Mouse (Mus musculus) right cerebral cortex, postnatal 25 days (tissue): ENCODE measurements around the gene Lrrc3.
"Not testable (repeated sequence)": the region's sequence is repeated elsewhere in the genome, so short reads cannot be mapped to it uniquely, and the experiment has no call there.

Source experiments
- DNase-seq: peaks from one replicate; pipeline ENCODE4 v3.0.0; 2022

The Lrrc3 gene

DNA sequence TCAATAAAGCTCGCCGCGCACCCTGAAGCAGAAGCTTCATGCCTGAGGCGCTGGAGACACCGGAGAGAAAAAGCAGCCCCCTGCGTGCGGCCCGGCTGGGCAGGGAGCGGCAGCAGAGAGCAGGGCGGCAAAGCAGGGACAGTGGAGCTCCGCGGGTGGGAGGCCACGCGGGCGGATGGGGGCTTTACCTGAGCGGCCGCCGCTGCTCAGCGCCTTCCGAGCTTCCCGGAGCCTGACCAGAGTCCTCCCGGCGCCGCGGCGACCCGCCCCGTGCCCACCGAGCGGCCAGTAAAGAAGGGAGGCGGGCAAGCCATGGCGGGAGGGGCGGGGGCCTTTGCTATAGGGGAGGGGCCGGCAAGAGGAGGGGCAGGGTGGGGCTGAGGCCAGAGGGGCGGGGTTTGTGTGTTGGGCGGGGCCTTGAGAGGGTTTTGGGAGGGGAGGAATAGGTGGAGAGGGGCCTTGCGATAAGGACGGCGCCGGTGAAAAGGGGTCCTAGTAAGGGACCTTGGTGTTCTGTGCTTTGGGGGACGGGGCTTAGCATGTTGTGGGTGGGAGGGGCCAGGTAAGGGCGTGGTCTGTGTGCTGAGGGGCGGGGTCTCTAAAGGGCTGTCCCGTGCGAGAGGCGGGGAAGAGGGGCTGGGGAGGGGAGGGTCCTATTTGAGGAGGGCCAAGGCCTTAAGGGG is at the start of gene Lrrc3:
Lrrc3 (minus strand) TSS at position 326 of the 683 bp plus-strand sequence.
- peak; percentile 72 for DNase-seq

DNA sequence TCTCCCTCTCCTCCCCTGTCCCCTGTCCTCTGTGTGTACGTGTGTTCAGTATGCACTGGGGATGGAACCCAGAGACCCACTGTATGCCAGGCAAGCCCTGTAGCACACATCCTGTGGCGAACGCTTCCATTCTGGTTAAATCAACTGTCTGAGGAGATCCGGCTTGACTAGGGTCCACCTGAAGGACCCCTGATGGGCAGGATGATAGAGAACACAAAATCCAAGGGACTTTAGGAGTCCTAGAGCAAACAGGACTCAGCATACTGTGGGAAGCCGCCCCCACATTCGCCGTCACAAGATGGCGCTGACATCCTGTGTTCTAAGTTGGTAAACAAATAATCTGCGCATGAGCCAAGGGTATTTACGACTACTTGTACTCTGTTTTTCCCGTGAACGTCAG is 48.1 kb upstream of the Lrrc3 start:
- DNase-seq, result not testable (repeated sequence)

DNA sequence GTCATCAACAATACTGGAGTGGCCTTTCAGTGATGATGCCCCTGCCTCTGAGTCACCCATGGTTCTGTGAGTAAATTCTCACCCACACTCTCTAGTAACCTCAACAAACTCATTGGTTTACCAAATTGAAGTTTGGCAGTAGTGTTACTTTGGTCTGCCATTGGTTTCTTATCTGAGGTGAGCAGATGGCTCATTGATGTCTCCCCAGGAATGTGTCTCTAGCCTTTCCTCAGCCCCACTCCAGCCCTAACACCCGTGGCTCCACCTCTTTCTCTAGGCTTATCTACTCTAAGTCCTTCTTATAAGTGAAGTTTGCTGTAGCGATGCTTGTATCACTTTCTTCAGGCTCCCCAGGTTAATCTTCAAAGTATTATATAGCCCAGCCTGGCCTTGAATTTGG is 37.3 kb upstream of the Lrrc3 start:
- DNase-seq, result no peak

DNA sequence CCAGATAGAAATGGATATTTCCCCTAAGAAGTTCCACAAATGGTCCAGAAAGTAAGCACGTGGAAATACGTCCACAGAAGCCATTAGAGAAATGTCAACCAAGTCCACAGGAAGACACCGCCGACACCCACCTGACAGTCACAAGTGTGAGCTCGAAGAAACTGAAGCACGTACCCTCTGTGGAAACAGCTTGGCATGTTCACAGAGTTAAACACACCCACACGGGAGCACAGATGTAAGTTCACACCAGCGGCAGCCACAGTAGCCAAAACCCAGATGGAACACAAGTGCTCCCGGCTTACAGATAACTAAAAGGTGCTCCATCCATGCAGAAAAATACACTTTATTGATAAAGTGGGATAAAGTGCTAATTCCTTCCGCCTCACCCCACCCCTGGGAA is 25.0 kb upstream of the Lrrc3 start:
- no peak for DNase-seq

GRCm38 (mm10) chr10:77926140-77926539 is 23.8 kb upstream of the Lrrc3 start:
- DNase-seq, result no peak

- DNase-seq, result no peak
Measured at GRCm38 (mm10) chr10:77922681-77923080, 20.3 kb upstream of the Lrrc3 start.

DNA sequence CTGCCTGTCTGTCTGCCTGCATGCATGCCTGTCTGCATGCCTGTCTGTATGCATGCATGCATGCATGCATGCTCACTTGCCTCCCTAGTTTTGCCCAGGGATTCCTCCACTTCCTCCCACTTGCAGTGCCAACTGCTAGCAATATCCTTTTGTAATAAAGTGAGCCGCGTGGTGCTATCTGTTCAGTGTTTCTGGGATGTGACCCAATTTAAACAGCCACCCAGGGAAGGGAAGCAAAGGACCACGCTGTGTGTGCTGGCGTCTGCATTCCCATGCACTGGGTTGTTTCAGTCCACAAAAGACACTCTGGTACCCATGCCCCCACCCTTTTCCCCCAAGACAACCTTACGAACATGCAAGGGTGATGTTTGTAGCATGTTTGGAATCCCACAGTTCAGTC is 18.7 kb upstream of the Lrrc3 start:
- peak; percentile 32 for DNase-seq

DNA sequence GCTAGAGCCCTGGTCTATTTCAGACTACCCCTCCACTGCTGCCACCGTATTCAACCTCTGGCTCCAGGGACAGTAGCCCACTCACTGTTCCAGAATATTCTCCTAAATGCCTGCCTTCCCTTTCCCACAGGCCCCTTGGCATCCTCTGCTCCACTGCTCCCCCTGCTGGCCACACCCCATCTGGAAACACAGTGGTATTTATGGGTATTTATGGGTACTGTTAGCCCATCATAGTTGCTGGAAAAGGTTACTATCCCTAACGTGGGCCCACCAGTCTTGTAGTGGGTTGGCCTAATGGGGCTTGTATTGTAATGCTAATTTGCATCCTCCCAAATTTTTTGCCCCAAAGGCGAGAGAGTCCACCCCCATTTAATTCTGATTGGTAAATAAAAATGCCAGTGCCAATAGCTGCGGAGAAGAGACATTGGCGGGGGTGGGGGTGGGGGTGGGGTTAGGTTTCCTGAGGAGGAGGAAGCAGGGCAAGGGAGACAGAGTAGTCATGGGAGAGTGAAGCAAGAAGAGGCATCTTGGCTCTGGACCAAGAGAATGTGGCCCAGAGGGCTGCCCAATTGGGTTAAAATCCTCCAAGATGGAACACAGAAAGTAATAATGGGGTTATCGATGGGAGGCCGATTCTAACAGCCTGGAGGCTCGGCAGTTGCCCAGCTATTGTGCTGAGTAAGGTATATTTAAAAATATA is 14.4 kb upstream of the Lrrc3 start:
- no peak for DNase-seq

DNA sequence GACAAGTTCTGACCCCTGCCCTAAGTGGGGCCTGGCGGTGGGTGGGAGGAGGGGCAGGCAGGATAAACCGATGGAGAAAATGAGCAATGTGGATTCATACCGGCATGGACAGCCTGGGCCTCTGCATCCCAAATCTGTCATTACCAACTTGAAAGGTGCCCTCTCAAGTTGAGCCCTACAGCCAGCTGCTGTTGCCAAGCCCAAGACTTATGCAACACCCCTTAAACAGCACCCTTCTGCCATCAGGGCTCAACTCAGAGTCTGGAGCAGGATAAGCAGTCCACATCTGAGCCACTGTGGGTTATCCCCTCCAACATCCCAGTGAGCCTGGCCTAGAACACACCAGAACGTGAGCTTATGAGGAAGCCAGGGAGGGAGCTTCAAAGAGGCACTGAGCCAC is 11.0 kb upstream of the Lrrc3 start:
- no peak for DNase-seq

GRCm38 (mm10) chr10:77912605-77913004 is 10.3 kb upstream of the Lrrc3 start:
- DNase-seq, result no peak

DNA sequence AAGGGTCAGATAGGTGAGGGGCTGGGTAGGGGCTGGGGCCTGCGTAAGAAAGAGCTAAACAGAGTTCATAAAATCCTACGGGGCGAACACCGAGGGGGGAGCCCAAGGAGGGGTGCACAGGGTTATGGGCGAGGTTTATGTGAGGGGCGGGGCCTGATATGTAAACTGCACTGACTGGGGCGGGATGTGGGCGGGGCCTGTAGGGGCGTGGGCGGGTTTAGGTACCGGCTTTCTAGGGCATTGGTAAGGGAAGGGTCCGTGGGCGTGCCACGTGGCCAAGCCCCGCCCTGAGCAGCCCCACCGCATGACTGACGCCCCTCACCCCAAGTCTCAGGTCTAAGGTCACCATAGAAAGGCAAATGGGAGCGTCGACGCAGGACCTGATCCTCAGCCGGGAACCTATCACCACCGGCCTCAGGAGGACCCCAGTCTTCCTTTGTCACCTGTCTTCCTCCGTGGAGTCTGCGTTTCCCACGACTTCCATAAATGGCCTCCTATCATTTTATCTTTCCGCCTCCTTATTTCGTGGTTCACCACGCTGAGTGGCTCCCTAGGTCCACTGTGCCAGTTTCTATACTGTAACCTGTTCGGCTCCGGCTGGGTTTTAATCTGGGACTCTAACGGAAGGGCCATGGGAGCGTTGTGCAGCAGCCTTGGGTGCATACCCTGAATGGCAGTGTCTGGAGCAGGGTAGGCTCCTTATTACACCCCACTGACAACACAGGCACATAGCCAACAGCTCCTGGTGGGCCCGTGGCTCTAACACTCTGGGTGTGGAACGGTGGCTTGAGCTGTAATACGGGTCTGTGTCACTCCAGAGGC is 769 bp upstream of the Lrrc3 start:
- peak; percentile 69 for DNase-seq

DNA sequence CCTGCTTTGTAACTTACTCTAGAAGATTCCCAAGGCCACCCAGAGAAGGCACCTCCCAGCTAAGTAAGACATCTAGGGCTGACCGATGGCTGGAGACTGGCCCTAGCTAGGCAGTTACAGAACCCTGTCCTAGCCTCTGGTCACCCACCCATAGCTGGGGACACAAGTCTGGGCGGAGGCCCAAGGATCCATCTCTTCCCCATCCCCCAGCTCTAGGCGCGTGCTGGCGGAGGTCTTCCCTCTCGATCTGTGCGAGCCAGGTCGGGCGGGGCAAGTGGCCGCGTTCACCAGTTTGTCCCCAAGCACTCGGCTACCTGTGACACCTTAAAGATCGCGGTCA is 495 bp downstream of the Lrrc3 start:
- DNase-seq, result no peak

- no peak for DNase-seq
Measured at GRCm38 (mm10) chr10:77900903-77901818, 1.2 kb downstream of the Lrrc3 start.

DNA sequence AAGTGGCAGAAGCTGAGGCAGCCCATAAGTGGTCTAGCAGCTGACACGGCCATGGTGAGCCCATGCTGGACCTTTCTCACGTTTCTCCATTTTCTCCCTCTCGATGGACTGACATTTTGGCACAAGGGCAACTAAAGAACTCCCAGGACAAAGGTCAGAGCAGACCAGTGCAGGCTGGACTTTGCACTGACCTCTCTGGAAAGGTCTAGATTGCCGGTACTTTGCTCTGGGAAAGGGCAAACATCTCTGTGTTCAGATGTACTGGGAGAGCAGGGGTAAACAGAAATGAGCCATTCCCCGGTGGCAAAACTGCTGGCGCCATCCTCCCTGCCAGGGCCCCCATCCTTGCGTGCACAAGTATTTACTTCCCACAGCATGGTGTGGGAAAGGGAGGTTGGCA is 2.2 kb downstream of the Lrrc3 start:
- no peak for DNase-seq

DNA sequence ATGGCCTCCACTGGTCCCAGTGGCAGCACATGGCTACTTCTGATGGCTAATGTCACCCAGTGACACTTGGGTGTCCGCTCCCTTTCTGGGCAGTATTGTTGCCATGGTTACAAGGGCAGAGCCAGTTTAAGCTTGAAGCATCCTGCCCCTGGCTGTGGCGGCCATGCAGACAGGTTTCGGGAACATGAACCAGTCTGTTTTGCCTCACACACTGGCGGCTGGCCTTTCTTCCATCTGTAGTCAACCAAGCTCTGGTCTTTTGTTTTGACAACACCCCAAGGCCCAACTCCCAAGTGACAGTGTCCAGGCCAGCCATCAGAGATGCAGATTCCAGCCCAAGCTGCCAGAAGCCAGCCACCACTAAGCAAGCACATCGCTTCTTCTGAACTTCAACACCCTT is 6.8 kb downstream of the Lrrc3 start:
- DNase-seq, result no peak

GRCm38 (mm10) chr10:77890987-77891565 is 11.3 kb downstream of the Lrrc3 start:
- no peak for DNase-seq

DNA sequence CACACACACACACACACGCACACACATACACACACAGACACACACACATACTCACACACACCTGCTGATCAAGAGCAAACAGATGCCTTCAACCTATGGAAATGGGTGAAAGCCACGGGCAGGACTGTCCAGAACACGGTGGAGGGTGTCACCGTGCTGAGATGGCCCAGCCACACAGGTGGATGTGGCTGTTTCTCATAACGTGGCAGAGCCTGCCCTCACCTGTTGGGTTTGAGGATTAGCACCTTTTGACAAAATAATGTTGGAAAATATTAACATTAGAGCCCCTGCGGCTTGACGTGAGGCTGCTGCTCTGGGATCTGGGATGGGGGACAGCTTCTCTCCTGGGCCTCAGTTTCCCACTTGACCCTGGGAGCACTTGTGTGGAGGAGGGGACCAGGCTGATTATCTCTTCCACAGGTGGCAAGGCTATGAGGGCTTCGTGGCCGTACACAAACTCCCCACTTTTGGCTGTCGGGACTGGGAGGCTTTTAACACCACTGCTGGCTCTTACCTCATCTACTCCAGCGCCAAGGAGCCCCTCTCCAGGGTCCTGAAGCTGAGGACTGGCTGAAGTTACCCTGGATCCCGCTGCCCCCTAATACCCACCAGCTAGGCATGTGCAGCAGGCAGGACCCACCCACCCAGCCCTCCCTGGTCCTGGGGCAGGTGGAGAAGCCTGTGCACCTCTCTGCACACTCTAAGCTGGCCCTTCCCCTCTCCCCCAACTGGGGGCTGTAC is 16.2 kb downstream of the Lrrc3 start:
- DNase-seq, result no peak

DNA sequence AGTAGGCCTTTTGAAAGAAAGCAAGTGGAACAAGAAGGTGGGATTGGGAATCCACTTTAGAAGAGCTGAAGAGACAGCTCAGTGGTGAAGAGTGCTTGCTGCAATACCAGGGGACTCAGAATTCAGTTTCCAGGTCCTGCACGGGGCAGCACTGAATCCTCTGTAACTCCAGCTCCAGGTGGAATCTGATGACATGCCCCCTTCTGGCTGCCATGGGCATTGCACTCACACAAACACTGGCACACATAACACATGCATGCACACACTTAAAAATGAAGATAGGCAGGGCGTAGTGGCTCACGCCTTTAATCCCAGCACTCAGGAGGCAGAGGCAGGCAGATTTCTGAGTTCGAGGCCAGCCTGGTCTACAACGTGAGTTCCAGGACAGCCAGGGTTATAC is 19.8 kb downstream of the Lrrc3 start:
- no peak for DNase-seq

DNA sequence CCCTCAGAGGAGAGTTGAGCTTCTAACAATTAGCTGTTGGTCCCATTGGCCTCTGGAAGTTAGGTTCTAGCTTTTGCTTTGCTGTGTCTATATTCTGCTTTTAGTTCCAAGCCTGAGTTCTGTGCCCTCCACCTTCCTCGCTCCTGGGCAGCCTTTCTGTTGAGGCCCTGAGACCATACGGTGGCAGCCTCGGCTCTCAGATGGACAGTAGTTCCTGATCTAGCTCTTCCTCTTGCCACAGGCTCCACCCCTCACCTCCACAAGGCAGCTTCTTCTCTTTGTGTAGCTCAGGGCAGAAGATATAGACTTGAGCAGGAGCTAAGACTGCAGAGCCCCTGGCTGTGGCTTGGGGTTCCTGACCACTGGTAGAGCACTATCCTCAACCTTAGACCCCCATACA is 22.0 kb downstream of the Lrrc3 start:
- no peak for DNase-seq

GRCm38 (mm10) chr10:77878985-77879384 is 23.4 kb downstream of the Lrrc3 start:
- DNase-seq, result no peak

- DNase-seq, result no peak
Measured at GRCm38 (mm10) chr10:77869651-77870050, 32.7 kb downstream of the Lrrc3 start.

- DNase-seq, result no peak
Measured at GRCm38 (mm10) chr10:77867546-77867945, 34.8 kb downstream of the Lrrc3 start.
